Mouse (Mus musculus) neural tube, embryonic 15.5 days (tissue): ENCODE measurements around the gene Spag7. TPM values are rescaled to one million over a fixed set of nuclear protein-coding genes. Genes with fewer than 3 reads are reported as not detected.
A peak's percentile ranks its signal among the peaks of the same experiment; 100 is the strongest.

Source experiments
- ATAC-seq: fragments of 200-750 bp; cut with Nextera tagmentation; 2 replicates; pipeline ENCODE4 v1.8.0; 2017; ENCODE audit warnings: mild to moderate bottlenecking, moderate TSS enrichment, moderate library complexity; ENCODE audit not compliant: low FRiP score
- H3K27ac ChIP-seq: fragments of 300-500 bp; sonication (generic); replicated peaks from 2 replicates; pipeline ENCODE4 v1.5.1; 2015; ENCODE audit warnings: mild to moderate bottlenecking, inconsistent platforms
- H3K27me3 ChIP-seq: fragments of 300-500 bp; sonication (generic); replicated peaks from 2 replicates; pipeline ENCODE4 v1.6.1; 2015; ENCODE audit warnings: inconsistent platforms
- H3K36me3 ChIP-seq: fragments of 300-500 bp; sonication (generic); 2 replicates; pipeline ENCODE4 v1.6.1; 2015; ENCODE audit warnings: inconsistent platforms
- H3K4me1 ChIP-seq: fragments of 300-500 bp; sonication (generic); 2 replicates; pipeline ENCODE4 v1.6.1; 2015; ENCODE audit warnings: inconsistent platforms
- H3K4me2 ChIP-seq: fragments of 300-500 bp; sonication (generic); 2 replicates; pipeline ENCODE4 v1.6.1; 2015; ENCODE audit warnings: inconsistent platforms, mild to moderate bottlenecking, moderate library complexity
- H3K4me3 ChIP-seq: fragments of 300-500 bp; sonication (generic); replicated peaks from 2 replicates; pipeline ENCODE4 v1.5.1; 2015; ENCODE audit warnings: mild to moderate bottlenecking, inconsistent platforms
- H3K9ac ChIP-seq: fragments of 300-500 bp; sonication (generic); replicated peaks from 2 replicates; pipeline ENCODE4 v1.6.1; 2015; ENCODE audit warnings: mild to moderate bottlenecking, inconsistent platforms
- H3K9me3 ChIP-seq: fragments of 300-500 bp; sonication (generic); replicated peaks from 2 replicates; pipeline ENCODE4 v1.6.1; 2016; ENCODE audit warnings: inconsistent platforms
- WGBS: fragments of 180-500 bp; shearing (Covaris S2); methylation state at CpG from one replicate; pipeline ENCODE4 v1.1.7; 2015; ENCODE audit warnings: mixed read lengths; 5-methylcytosine and 5-hydroxymethylcytosine counted together
- polyA plus RNA-seq: library from polyadenylated mRNA; unstranded; fragments of >200 nt; fragmentation: Nextera tagmentation; extraction: Ambion mirVana; gene quantifications from 2 replicates; pipeline ENCODE4 v1.2.1, GENCODE M21; 2015

Gene Spag7
- polyA plus RNA-seq = 159 and 165 TPM in 2 replicates

- Histone ChIP-seq H3K27ac (peak within 1 kb of the TSS; percentile 99), H3K36me3 (peaks cover 35% of the 10 kb centered on the region), H3K4me1 (peaks cover 43% of the 10 kb centered on the region), H3K9me3 (no peaks in the 10 kb centered on the region), H3K4me2 (peak within 1 kb of the TSS; percentile 81), H3K9ac (peak within 1 kb of the TSS; percentile 70), H3K27me3 (no peaks in the 10 kb centered on the region), H3K4me3 (peak within 1 kb of the TSS; percentile 67)
- ATAC-seq = peak; percentile 96
- under 1% methylated on average over 44 of the region's 44 CpGs for WGBS
Observed at GRCm38 (mm10) chr11:70668771-70669505, at the start of gene Spag7. Spag7 (minus strand) TSS chr11:70669416.

- Histone ChIP-seq H3K9me3 (no peaks in the 10 kb centered on the region), H3K4me3 (no peak overlapping the region), H3K27me3 (no peaks in the 10 kb centered on the region), H3K4me1 (no peaks in the 10 kb centered on the region), H3K27ac (no peak overlapping the region), H3K4me2 (no peak overlapping the region), H3K9ac (no peak overlapping the region), H3K36me3 (peaks cover 73% of the 10 kb centered on the region)
- no peak for ATAC-seq
- WGBS = 96% methylated on average over 5 of the region's 5 CpGs
Observed at GRCm38 (mm10) chr11:70718481-70718880, 49.3 kb upstream of the Spag7 start.

GRCm38 (mm10) chr11:70715832-70716231, 46.6 kb upstream of the Spag7 start:
- Histone ChIP-seq H3K27me3 (no peaks in the 10 kb centered on the region), H3K9ac (no peak overlapping the region), H3K4me1 (no peaks in the 10 kb centered on the region), H3K4me2 (no peak overlapping the region), H3K9me3 (no peaks in the 10 kb centered on the region), H3K27ac (no peak overlapping the region), H3K36me3 (peaks cover 70% of the 10 kb centered on the region), H3K4me3 (no peak overlapping the region)
- ATAC-seq = no peak
- WGBS = 90% methylated on average over 6 of the region's 6 CpGs

GRCm38 (mm10) chr11:70713222-70713621, 44.0 kb upstream of the Spag7 start:
- Histone ChIP-seq H3K4me1 (no peaks in the 10 kb centered on the region), H3K4me2 (no peak overlapping the region), H3K27me3 (no peaks in the 10 kb centered on the region), H3K36me3 (peaks cover 69% of the 10 kb centered on the region), H3K9me3 (no peaks in the 10 kb centered on the region), H3K9ac (no peak overlapping the region), H3K4me3 (no peak overlapping the region), H3K27ac (no peak overlapping the region)
- ATAC-seq = no peak
- 92% methylated on average over 6 of the region's 6 CpGs for WGBS

GRCm38 (mm10) chr11:70711026-70711425, 41.8 kb upstream of the Spag7 start:
- H3K4me3 ChIP-seq = no peak overlapping the region
- no peak for ATAC-seq
- WGBS = 96% methylated on average over 10 of the region's 10 CpGs

GRCm38 (mm10) chr11:70706127-70706526, 36.9 kb upstream of the Spag7 start:
- no peak overlapping the region for H3K4me2 ChIP-seq
- H3K27me3 ChIP-seq = no peaks in the 10 kb centered on the region
- peaks cover 78% of the 10 kb centered on the region for H3K36me3 ChIP-seq
- ATAC-seq = no peak
- no peak overlapping the region for H3K4me3 ChIP-seq
- H3K4me1 ChIP-seq = peaks cover 21% of the 10 kb centered on the region
- no peak overlapping the region for H3K27ac ChIP-seq
- no peaks in the 10 kb centered on the region for H3K9me3 ChIP-seq
- 83% methylated on average over 3 of the region's 3 CpGs for WGBS
- no peak overlapping the region for H3K9ac ChIP-seq

More at GRCm38 (mm10) chr11:70711026-70711425, 41.8 kb upstream of the Spag7 start:
- Histone ChIP-seq H3K4me1 (no peaks in the 10 kb centered on the region), H3K9me3 (no peaks in the 10 kb centered on the region), H3K27ac (no peak overlapping the region), H3K9ac (no peak overlapping the region), H3K27me3 (no peaks in the 10 kb centered on the region), H3K4me2 (no peak overlapping the region), H3K36me3 (peaks cover 75% of the 10 kb centered on the region)

GRCm38 (mm10) chr11:70702781-70703180, 33.6 kb upstream of the Spag7 start:
- Histone ChIP-seq H3K27me3 (no peaks in the 10 kb centered on the region), H3K4me3 (no peak overlapping the region), H3K9me3 (no peaks in the 10 kb centered on the region), H3K36me3 (peaks cover 45% of the 10 kb centered on the region), H3K27ac (no peak overlapping the region), H3K4me2 (peak overlapping the region; percentile 89), H3K9ac (peak overlapping the region; percentile 10; the same call in 1 of the 2 replicates), H3K4me1 (peaks cover 32% of the 10 kb centered on the region)
- WGBS = 79% methylated on average over 6 of the region's 6 CpGs
- no peak for ATAC-seq

GRCm38 (mm10) chr11:70701984-70702733, 32.9 kb upstream of the Spag7 start:
- peaks cover 39% of the 10 kb centered on the region for H3K36me3 ChIP-seq
- no peaks in the 10 kb centered on the region for H3K27me3 ChIP-seq
- H3K4me3 ChIP-seq = peak overlapping the region; percentile 93
- no peak overlapping the region for H3K27ac ChIP-seq
- 89% methylated on average over 6 of the region's 6 CpGs for WGBS
- no peaks in the 10 kb centered on the region for H3K9me3 ChIP-seq
- no peak for ATAC-seq
- H3K4me2 ChIP-seq = peak overlapping the region; percentile 89
- peak overlapping the region; percentile 94; the same call in 1 of the 2 replicates for H3K9ac ChIP-seq
- H3K4me1 ChIP-seq = peaks cover 32% of the 10 kb centered on the region

GRCm38 (mm10) chr11:70701221-70701955, 32.2 kb upstream of the Spag7 start:
- Histone ChIP-seq H3K27me3 (no peaks in the 10 kb centered on the region), H3K27ac (peak overlapping the region; percentile 96), H3K4me2 (peak overlapping the region; percentile 89), H3K4me1 (peaks cover 32% of the 10 kb centered on the region), H3K9me3 (no peaks in the 10 kb centered on the region), H3K4me3 (peak overlapping the region; percentile 93), H3K36me3 (peaks cover 31% of the 10 kb centered on the region), H3K9ac (peak overlapping the region; percentile 94)
- ATAC-seq = 0 out of 2 replicates have a peak, but pooled peaks have one; percentile 2
- WGBS = 8% methylated on average over 10 of the region's 10 CpGs

GRCm38 (mm10) chr11:70700613-70701012, 31.4 kb upstream of the Spag7 start:
- ATAC-seq = peak; percentile 16
- H3K27me3 ChIP-seq = no peaks in the 10 kb centered on the region
- peaks cover 23% of the 10 kb centered on the region for H3K36me3 ChIP-seq
- under 1% methylated on average over 34 of the region's 34 CpGs for WGBS
- H3K27ac ChIP-seq = peak overlapping the region; percentile 96
- no peaks in the 10 kb centered on the region for H3K9me3 ChIP-seq
- peaks cover 32% of the 10 kb centered on the region for H3K4me1 ChIP-seq
- peak overlapping the region; percentile 94 for H3K9ac ChIP-seq
- peak overlapping the region; percentile 93 for H3K4me3 ChIP-seq
- peak overlapping the region; percentile 89 for H3K4me2 ChIP-seq
